8 mouse cellular contexts compared by ENCODE assay signal in the genomic region with DNA sequence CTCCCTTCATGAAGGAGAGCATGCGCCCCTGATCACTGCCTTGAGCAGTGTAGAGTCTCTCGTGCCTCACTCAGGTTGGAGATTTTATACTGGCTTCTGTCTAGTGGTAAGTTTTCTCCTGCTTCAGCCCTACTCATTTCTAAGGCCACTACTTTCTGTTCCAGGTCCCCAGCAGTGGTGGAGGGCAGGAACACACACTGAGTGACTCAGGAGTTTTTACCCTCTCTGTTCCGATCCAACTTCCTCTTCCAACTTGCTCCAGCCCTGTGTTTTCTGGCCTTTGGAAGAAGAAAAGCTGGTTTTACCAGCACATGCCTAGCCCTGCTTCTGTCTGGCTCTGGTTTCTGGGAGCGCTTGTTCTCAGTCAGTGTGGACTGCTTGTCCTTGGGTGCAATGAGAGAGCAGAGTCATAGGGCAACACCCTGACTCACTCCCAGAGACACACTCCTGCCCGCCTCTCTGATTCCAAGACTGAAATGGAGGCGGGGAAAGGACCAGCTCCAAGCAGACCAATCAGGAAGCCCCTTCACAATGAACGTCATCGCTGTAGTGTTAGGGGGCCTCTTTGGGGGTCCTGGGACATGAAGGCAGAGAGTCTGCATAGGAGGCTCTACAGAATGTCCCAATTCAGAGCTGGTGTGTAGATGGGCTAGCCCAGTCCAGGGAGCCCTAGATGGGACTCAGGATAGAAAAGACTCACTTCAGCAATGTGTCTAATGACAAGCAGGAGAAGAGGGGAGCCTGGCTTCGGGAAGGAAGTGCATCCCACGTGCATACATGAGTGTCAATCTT.
A peak's percentile ranks its signal among the peaks of the same experiment; 100 is the strongest.
DNase-seq lines count a peak whose midpoint lies in the region; ATAC-seq and TF ChIP-seq lines count a peak whose summit lies in the region.

No protein-coding gene starts in this region.

- peak; percentile 56 for ATAC-seq in common myeloid progenitor, adult 5-6 weeks (replicated peaks; ENCODE audit: low read depth, poor library complexity, severe bottlenecking)
- ATAC-seq in kidney, embryonic 15.5 days (replicated peaks; ENCODE audit: low FRiP score), result peak; percentile 9; the same call in 1 of the 2 replicates

- no peak for TF ChIP-seq CTCF in thymus, adult 2 months (IDR thresholded peaks at IDR 0.05; ENCODE audit: borderline replicate concordance, control insufficient read depth, extremely low read depth, insufficient read depth, low read length, poor library complexity)

- no peaks in the 10 kb centered on the region for H3K27me3 ChIP-seq in kidney, embryonic 15.5 days
- H3K27me3 ChIP-seq in thymus, adult 2 months (ENCODE audit: control insufficient read depth, insufficient read depth, low read length), result no peaks in the 10 kb centered on the region

- no peak for TF ChIP-seq POLR2A in thymus, adult 2 months (IDR thresholded peaks at IDR 0.05; ENCODE audit: control insufficient read depth, extremely low read depth, insufficient read depth, low read length, poor library complexity)

- H3K36me3 ChIP-seq in kidney, embryonic 15.5 days, result no peaks in the 10 kb centered on the region
- H3K36me3 ChIP-seq in thymus, adult 2 months (ENCODE audit: control insufficient read depth, insufficient read depth, low read length), result no peaks in the 10 kb centered on the region

- peak overlapping the region; percentile 92 for H3K27ac ChIP-seq in kidney, embryonic 15.5 days
- no peak overlapping the region for H3K27ac ChIP-seq in thymus, adult 2 months (ENCODE audit: control insufficient read depth, insufficient read depth, low read length)

- no peak overlapping the region for H3K4me3 ChIP-seq in kidney, embryonic 15.5 days (replicated peaks)
- no peak overlapping the region for H3K4me3 ChIP-seq in thymus, adult 2 months (ENCODE audit: control insufficient read depth, insufficient read depth, low read length)

- no peak overlapping the region for H3K9ac ChIP-seq in kidney, embryonic 15.5 days

- 49% methylated on average over 10 of the region's 10 CpGs for WGBS in kidney, embryonic 15.5 days
- 65% methylated on average over 10 of the region's 10 CpGs for WGBS in thymus, adult 2 months

- no peaks in the 10 kb centered on the region for H3K9me3 ChIP-seq in kidney, embryonic 15.5 days (replicated peaks)

- DNase-seq in testis, postnatal 14 days (ENCODE audit: low spot score), result peak; percentile 24
- no peak for DNase-seq in testis, postnatal 10 days (ENCODE audit: low spot score)
- DNase-seq in lung, postnatal 36 days, result peak; percentile 65
- DNase-seq in thymus, adult 18-20 months, result no peak
- DNase-seq in thymus, adult 2 months, result no peak
- DNase-seq in B cell, adult 2 months, result no peak

- H3K4me1 ChIP-seq in kidney, embryonic 15.5 days, result peaks cover 44% of the 10 kb centered on the region
- H3K4me1 ChIP-seq in thymus, adult 2 months (replicated peaks; ENCODE audit: control insufficient read depth, insufficient read depth, low read length), result peaks cover 7% of the 10 kb centered on the region

- H3K4me2 ChIP-seq in kidney, embryonic 15.5 days, result no peak overlapping the region; the same call in 1 of the 2 replicates

Comparison
In these comparisons a context has a peak if more than half of its experiments do, and no peak if none do; other contexts are left out.
1. DNase-seq: peak in testis, postnatal 14 days (single experiment) and lung, postnatal 36 days (single experiment); none in testis, postnatal 10 days (single experiment), thymus, adult 18-20 months (0 of 2), thymus, adult 2 months (single experiment) and B cell, adult 2 months (0 of 2).